Mouse (Mus musculus) bone marrow, adult 2 months (tissue): Measurements from ENCODE around the gene Hoxb1.

Source experiments
- CTCF ChIP-seq: fragments of 200-500 bp; IDR thresholded peaks from 2 replicates; pipeline ENCODE4 v1.5.1; 2011; ENCODE audit warnings: low read length, control low read depth; ENCODE audit not compliant: control insufficient read depth, insufficient read depth
- POLR2A ChIP-seq: fragments of 200-500 bp; IDR thresholded peaks from 2 replicates; pipeline ENCODE4 v1.6.1; 2011; ENCODE audit warnings: low read depth, mild to moderate bottlenecking, control low read depth, low read length, borderline replicate concordance; ENCODE audit not compliant: control insufficient read depth

- no peak for TF ChIP-seq CTCF
- no peak for TF ChIP-seq POLR2A
These were observed 22.3 kb upstream of the Hoxb1 start for GRCm38 (mm10) chr11:96343206-96343745.
